Mouse (Mus musculus) MEL (cell line): ENCODE results near the gene Mettl16. TPM values are rescaled to one million over a fixed set of nuclear protein-coding genes. Genes with fewer than 3 reads are reported as not detected.

Experiments
- DNase-seq: peaks from one replicate; pipeline ENCODE4 v3.0.0; 2011; ENCODE audit warnings: low read depth, low spot score
- H3K27ac ChIP-seq: 2 replicates; pipeline ENCODE4 v1.5.1; 2012; ENCODE audit warnings: low read depth, mild to moderate bottlenecking, control low read depth, low read length, moderate library complexity; ENCODE audit not compliant: control insufficient read depth
- H3K27me3 ChIP-seq, 2 experiments: fragments of 150-350 bp in 1 of 2; sonication (generic) in 1 of 2; 2 replicates each; pipeline ENCODE4 v1.6.1; 2012; ENCODE audit warnings: low read length in 2 of 2, mild to moderate bottlenecking in 2 of 2, improper control_type of control experiment in 1 of 2, moderate library complexity in 1 of 2; ENCODE audit not compliant: insufficient read depth in 2 of 2, control insufficient read depth in 1 of 2
- H3K36me3 ChIP-seq, 2 experiments: 2 replicates each; pipeline ENCODE4 v1.6.1; 2012 to 2014; ENCODE audit warnings: low read length in 2 of 2, improper control_type of control experiment in 1 of 2, inconsistent platforms in 1 of 2, mild to moderate bottlenecking in 1 of 2; ENCODE audit not compliant: insufficient read depth in 2 of 2, control insufficient read depth in 1 of 2
- H3K4me1 ChIP-seq, 2 experiments: fragments of 150-350 bp in 1 of 2; sonication (generic) in 1 of 2; 2 replicates each; pipeline ENCODE4 v1.6.1; 2012; ENCODE audit warnings: low read length in 2 of 2, improper control_type of control experiment in 1 of 2, mild to moderate bottlenecking in 1 of 2; ENCODE audit not compliant: insufficient read depth in 2 of 2, control insufficient read depth in 1 of 2
- H3K4me3 ChIP-seq, 2 experiments: fragments of 150-350 bp in 1 of 2; sonication (generic) in 1 of 2; 2 replicates each; pipeline ENCODE4 v1.5.1; 2012; ENCODE audit warnings: low read depth in 2 of 2, low read length in 2 of 2, mild to moderate bottlenecking in 2 of 2, moderate library complexity in 2 of 2, control low read depth in 1 of 2, improper control_type of control experiment in 1 of 2; ENCODE audit not compliant: control insufficient read depth in 1 of 2, insufficient read depth in 1 of 2
- H3K79me2 ChIP-seq: 2 replicates; pipeline ENCODE4 v1.6.1; 2012; ENCODE audit warnings: mild to moderate bottlenecking, low read length, moderate library complexity; ENCODE audit not compliant: control insufficient read depth, poor library complexity, insufficient read depth
- H3K9ac ChIP-seq: 2 replicates; pipeline ENCODE4 v1.6.1; 2012; ENCODE audit warnings: low read depth, mild to moderate bottlenecking, control low read depth, low read length, moderate library complexity; ENCODE audit not compliant: control insufficient read depth, poor library complexity, severe bottlenecking
- H3K9me3 ChIP-seq: fragments of 150-350 bp; sonication (generic); replicated peaks from 2 replicates; pipeline ENCODE4 v1.6.1; 2012; ENCODE audit warnings: mild to moderate bottlenecking, low read length, improper control_type of control experiment, moderate library complexity; ENCODE audit not compliant: insufficient read depth
- CHD1 ChIP-seq: IDR thresholded peaks from 2 replicates; pipeline ENCODE4 v1.6.1; 2012; ENCODE audit warnings: low read depth, mild to moderate bottlenecking, inconsistent platforms, low read length, improper control_type of control experiment
- CTCF ChIP-seq, 3 experiments: IDR thresholded peaks in 2 of 3; conservative IDR thresholded peaks in 1 of 3; 2 replicates each; pipeline ENCODE4 v1.5.1; 2011 to 2012; ENCODE audit warnings: low read length in 3 of 3, low read depth in 2 of 3, mild to moderate bottlenecking in 2 of 3, improper control_type of control experiment in 1 of 3, inconsistent platforms in 1 of 3, mixed read lengths in 1 of 3, moderate library complexity in 1 of 3; ENCODE audit not compliant: control insufficient read depth in 1 of 3, insufficient read depth in 1 of 3, poor library complexity in 1 of 3, severe bottlenecking in 1 of 3
- ETS1 ChIP-seq: IDR thresholded peaks from 2 replicates; pipeline ENCODE4 v1.6.1; 2012; ENCODE audit warnings: low read depth, mild to moderate bottlenecking, inconsistent platforms, low read length, improper control_type of control experiment, moderate library complexity
- GABPA ChIP-seq: IDR thresholded peaks from 2 replicates; pipeline ENCODE4 v1.6.1; 2012; ENCODE audit warnings: low read depth, mild to moderate bottlenecking, inconsistent platforms, low read length, improper control_type of control experiment, moderate library complexity
- GATA1 ChIP-seq: IDR thresholded peaks from 2 replicates; pipeline ENCODE4 v1.6.1; 2011; ENCODE audit warnings: low read depth, low read length, improper control_type of control experiment
- MAX ChIP-seq: IDR thresholded peaks from 2 replicates; pipeline ENCODE4 v1.6.1; 2011; ENCODE audit warnings: low read length, improper control_type of control experiment
- MAZ ChIP-seq: IDR thresholded peaks from 2 replicates; pipeline ENCODE4 v1.6.1; 2012; ENCODE audit warnings: low read depth, mild to moderate bottlenecking, inconsistent platforms, low read length, improper control_type of control experiment
- MXI1 ChIP-seq: IDR thresholded peaks from 2 replicates; pipeline ENCODE4 v1.6.1; 2011; ENCODE audit warnings: mild to moderate bottlenecking, low read depth, low read length, improper control_type of control experiment
- MYC ChIP-seq: IDR thresholded peaks from 2 replicates; pipeline ENCODE4 v1.6.1; 2011; ENCODE audit warnings: low read depth, mild to moderate bottlenecking, low read length, improper control_type of control experiment, moderate library complexity
- NELFE ChIP-seq: IDR thresholded peaks from 2 replicates; pipeline ENCODE4 v1.6.1; 2011; ENCODE audit warnings: low read depth, low read length, improper control_type of control experiment
- POLR2A ChIP-seq, 2 experiments: IDR thresholded peaks; 2 replicates each; pipeline ENCODE4 v1.6.1; 2011 to 2012; ENCODE audit warnings: low read length in 2 of 2, mild to moderate bottlenecking in 2 of 2, control low read depth in 1 of 2, improper control_type of control experiment in 1 of 2, low read depth in 1 of 2, moderate library complexity in 1 of 2; ENCODE audit not compliant: control insufficient read depth in 1 of 2, insufficient read depth in 1 of 2, poor library complexity in 1 of 2
- POLR2AphosphoS2 ChIP-seq: IDR thresholded peaks from 2 replicates; pipeline ENCODE4 v1.6.1; 2011; ENCODE audit warnings: low read length, improper control_type of control experiment
- SMC3 ChIP-seq: IDR thresholded peaks from 2 replicates; pipeline ENCODE4 v1.6.1; 2011; ENCODE audit warnings: low read depth, low read length, improper control_type of control experiment
- TAL1 ChIP-seq: IDR thresholded peaks from 2 replicates; pipeline ENCODE4 v1.6.1; 2012; ENCODE audit warnings: mild to moderate bottlenecking, inconsistent platforms, low read length, moderate library complexity, mixed read lengths
- TCF12 ChIP-seq: IDR thresholded peaks from 2 replicates; pipeline ENCODE4 v1.6.1; 2014; ENCODE audit warnings: low read depth, mild to moderate bottlenecking, inconsistent platforms, low read length, improper control_type of control experiment, moderate library complexity
- UBTF ChIP-seq: IDR thresholded peaks from 2 replicates; pipeline ENCODE4 v1.6.1; 2012; ENCODE audit warnings: low read depth, mild to moderate bottlenecking, inconsistent platforms, low read length, improper control_type of control experiment, moderate library complexity, borderline replicate concordance; ENCODE audit not compliant: insufficient read depth
- ZC3H11A ChIP-seq: IDR thresholded peaks from 2 replicates; pipeline ENCODE4 v1.6.1; 2012; ENCODE audit warnings: low read depth, mild to moderate bottlenecking, inconsistent platforms, low read length, improper control_type of control experiment
- ZMIZ1 ChIP-seq: IDR thresholded peaks from 2 replicates; pipeline ENCODE4 v1.6.1; 2012; ENCODE audit warnings: low read depth, mild to moderate bottlenecking, inconsistent platforms, low read length, improper control_type of control experiment, moderate library complexity
- polyA plus RNA-seq, 2 experiments: library from polyadenylated mRNA; stranded (reverse) in 1 of 2; unstranded in 1 of 2; fragments of >175 nt in 1 of 2; fragments of >200 nt in 1 of 2; gene quantifications; 2 replicates each; pipeline versions ENCODE4 v1.2.1 to v1.2.4; 2012; ENCODE audit warnings: low replicate concordance in 2 of 2, low read depth in 1 of 2; ENCODE audit not compliant: insufficient read length in 2 of 2, insufficient read depth in 1 of 2, missing spikeins in 1 of 2
- total RNA-seq: library from RNA; depleted of rRNA; stranded (reverse); fragments of 300-350 nt; gene quantifications from 2 replicates; pipeline ENCODE4 v1.2.3, GENCODE M21; 2012

Mettl16 gene
- total and polyA plus RNA-seq, 3 experiments: 76.3 to 116 TPM; not detected in 1

DNA sequence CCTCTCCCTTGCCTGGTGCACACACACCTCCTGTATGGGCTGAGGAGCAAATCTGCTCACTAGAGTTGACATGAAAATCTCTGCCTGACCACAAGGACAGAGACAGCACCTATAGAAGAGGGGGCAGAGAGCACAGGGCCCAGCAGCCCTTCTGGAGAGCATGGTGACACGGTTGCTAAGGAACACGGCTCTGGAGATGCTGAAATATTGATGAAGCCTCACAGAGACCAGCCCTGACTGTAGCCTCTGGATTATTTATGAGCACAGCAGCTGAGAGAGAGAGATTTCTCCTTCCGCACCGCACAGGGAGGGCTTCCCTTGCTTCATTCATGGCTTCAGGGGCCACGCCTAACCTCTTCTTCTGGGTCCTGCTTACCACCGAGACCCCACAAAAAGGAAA, 99.0 kb downstream of the Mettl16 start:
- no peaks in the 10 kb centered on the region for H3K36me3 ChIP-seq
- no peaks in the 10 kb centered on the region for H3K79me2 ChIP-seq
- H3K4me1 ChIP-seq: no peaks in the 10 kb centered on the region

DNA sequence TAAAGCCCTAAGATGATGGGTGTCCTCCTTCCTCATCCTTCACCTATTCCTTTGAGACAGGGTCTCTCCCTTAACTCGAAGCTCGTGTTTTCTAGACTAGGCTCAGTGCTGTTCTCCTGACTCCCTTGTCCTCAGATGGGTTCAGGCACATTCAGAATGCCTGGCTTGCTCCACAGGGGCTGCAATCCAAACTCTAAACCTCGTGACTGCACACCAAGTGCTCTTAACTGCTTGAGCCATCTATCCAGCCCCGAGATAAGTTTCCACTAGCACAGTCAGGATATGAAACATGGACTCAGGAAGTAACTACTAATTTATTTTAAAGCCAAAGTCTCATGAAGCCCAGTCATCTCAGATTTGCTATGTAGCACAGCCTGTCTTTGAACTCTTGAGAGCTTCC, 99.9 kb downstream of the Mettl16 start:
- H3K9ac ChIP-seq: no peak overlapping the region
- no peaks in the 10 kb centered on the region for H3K27me3 ChIP-seq
- H3K4me3 ChIP-seq: no peak overlapping the region
- H3K27ac ChIP-seq: no peak overlapping the region
- DNase-seq: no peak
- TF ChIP-seq MXI1 (no peak), MAZ (no peak), CTCF (IDR thresholded peaks at IDR 0.05 in 2 of 3, conservative IDR thresholded peaks at IDR 0.05 in 1 of 3; ENCODE audit: control insufficient read depth in 1 of 3, insufficient read depth in 1 of 3, low read depth in 2 of 3, low read length in 3 of 3, poor library complexity in 1 of 3, severe bottlenecking in 1 of 3) (no peak), MYC (no peak), MAX (no peak), ZC3H11A (no peak), SMC3 (no peak), TCF12 (no peak)
- no peaks in the 10 kb centered on the region for H3K79me2 ChIP-seq
- H3K9me3 ChIP-seq: no peaks in the 10 kb centered on the region
- H3K36me3 ChIP-seq: no peaks in the 10 kb centered on the region
- H3K4me1 ChIP-seq: no peaks in the 10 kb centered on the region

More for the DNA sequence above, 99.0 kb downstream of the Mettl16 start:
- Histone ChIP-seq H3K27me3 (no peaks in the 10 kb centered on the region), H3K9me3 (no peaks in the 10 kb centered on the region), H3K9ac (no peak overlapping the region), H3K27ac (no peak overlapping the region), H3K4me3 (no peak overlapping the region)
- TF ChIP-seq POLR2A (IDR thresholded peaks at IDR 0.05; ENCODE audit: control insufficient read depth in 1 of 2, insufficient read depth in 1 of 2, low read depth in 1 of 2, low read length in 2 of 2, poor library complexity in 1 of 2) (no peak), TCF12 (no peak), CHD1 (no peak), GATA1 (no peak), ZMIZ1 (no peak), NELFE (no peak), ZC3H11A (no peak), UBTF (no peak), GABPA (no peak), MXI1 (no peak), TAL1 (no peak), POLR2AphosphoS2 (no peak), ETS1 (no peak)
- DNase-seq: no peak
